Mouse (Mus musculus): ENCODE data around the gene Stkld1.

Stkld1 gene

GRCm38 (mm10) chr2:26963923-26964723 is 30.3 kb downstream of the Stkld1 start, which contains the start of gene Rexo4:
Gene Rexo4 (minus strand): TSS chr2:26964386.
- DNase-seq (ENCODE audit: low spot score in 2 of 2) = peak; percentile 93 to 97

- no peak for DNase-seq (ENCODE audit: low spot score in 2 of 2)
Observed at GRCm38 (mm10) chr2:26964724-26965370, 31.0 kb downstream of the Stkld1 start.

GRCm38 (mm10) chr2:26967262-26967661 is 33.4 kb downstream of the Stkld1 start:
- no peak for DNase-seq (ENCODE audit: low spot score in 2 of 2)

- DNase-seq (ENCODE audit: low spot score in 2 of 2) = no peak
Observed at GRCm38 (mm10) chr2:26973116-26973515, 39.3 kb downstream of the Stkld1 start, which contains the start of gene Adamts13. Gene Adamts13 (plus strand): TSS chr2:26973416.

- no peak for DNase-seq (ENCODE audit: low spot score in 2 of 2)
Observed at GRCm38 (mm10) chr2:26973960-26974359, 40.1 kb downstream of the Stkld1 start.

DNA sequence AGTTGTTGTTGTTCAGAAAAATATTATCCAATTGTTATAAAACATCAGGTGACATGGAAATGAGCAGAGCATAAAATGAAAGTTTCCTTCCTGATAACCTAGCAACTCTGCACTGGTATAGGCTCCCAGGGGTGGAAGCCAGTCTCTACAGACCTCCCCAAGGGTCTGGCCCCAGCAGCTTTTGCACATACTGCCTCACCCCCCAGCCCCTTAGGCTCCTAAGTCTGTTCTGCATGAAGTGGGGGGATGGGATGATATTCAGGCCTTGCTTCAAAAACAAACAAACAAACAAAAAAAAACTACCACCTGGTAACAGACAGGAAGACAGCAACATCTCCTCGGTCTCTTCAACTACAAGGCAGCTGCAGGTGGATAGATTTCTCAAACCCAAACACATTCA is 46.5 kb downstream of the Stkld1 start:
- no peak for DNase-seq (ENCODE audit: low spot score in 2 of 2)

- DNase-seq (ENCODE audit: low spot score in 2 of 2) = no peak
Observed at GRCm38 (mm10) chr2:26984179-26984578, 50.3 kb downstream of the Stkld1 start.

GRCm38 (mm10) chr2:26984640-26985039 is 50.8 kb downstream of the Stkld1 start:
- no peak for DNase-seq (ENCODE audit: low spot score in 2 of 2)

DNA sequence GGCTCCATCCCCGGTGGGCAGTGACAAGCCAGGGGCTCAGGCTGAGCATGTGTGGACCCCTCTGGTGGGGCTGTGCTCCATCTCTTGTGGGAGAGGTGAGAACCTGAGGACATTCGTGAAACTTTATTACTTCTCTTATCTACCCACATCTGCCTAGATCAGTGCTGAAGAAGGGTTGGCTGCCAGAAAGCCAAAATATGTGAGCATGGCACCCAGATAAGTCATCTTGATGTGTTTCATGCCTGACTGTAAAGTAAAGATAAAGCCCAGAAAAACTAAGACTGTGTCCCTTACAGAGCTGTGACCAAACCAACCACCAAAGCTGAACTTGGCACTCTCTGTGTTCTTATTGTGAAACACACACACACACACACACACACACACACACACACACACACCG is 60.1 kb downstream of the Stkld1 start:
- no peak for DNase-seq (ENCODE audit: low spot score in 2 of 2)

DNA sequence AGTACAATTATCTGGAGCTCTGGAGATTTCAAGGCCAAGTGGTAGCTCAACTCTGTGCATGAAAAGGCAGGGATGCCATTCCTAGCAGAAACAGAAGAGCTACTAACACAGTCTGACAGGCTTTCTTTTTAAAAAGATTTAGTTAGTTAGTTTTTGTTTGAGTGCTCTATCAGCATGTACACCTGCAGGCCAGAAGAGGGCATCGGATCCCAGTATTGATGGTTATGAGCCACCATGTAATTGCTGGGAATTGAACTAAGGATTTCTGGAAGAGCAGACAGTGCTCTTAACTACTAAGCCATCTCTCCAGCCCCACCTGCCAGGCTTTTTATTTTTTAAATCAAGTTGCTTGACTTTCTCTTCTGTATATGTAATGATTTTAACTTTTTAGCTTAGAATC is 63.7 kb downstream of the Stkld1 start:
- no peak for DNase-seq (ENCODE audit: low spot score in 2 of 2)

GRCm38 (mm10) chr2:26997993-26998392 is 64.1 kb downstream of the Stkld1 start:
- DNase-seq (ENCODE audit: low spot score in 2 of 2) = no peak

Data from right cerebral cortex, adult 2 months (tissue).